10 mouse cellular contexts compared by ENCODE assay signal in genomic region chr8:12397346-12397925, GRCm38 (mm10). TPM values are rescaled to one million over a fixed set of nuclear protein-coding genes. Genes with fewer than 3 reads are reported as not detected.
DNase-seq lines count a peak whose midpoint lies in the region; ATAC-seq and TF ChIP-seq lines count a peak whose summit lies in the region.
"Had no signal": no experiment of that assay in that cellular context is flagged by ENCODE, and none has a peak within 500 bp of the region (broad histone marks: within the 10 kb centered on the region; RNA-seq: fewer than 3 reads in every experiment).

No protein-coding gene starts in this region.

- H3K4me1 ChIP-seq in embryonic facial prominence, embryonic 12.5 days, result peaks cover 11% of the 10 kb centered on the region; the same call in 1 of the 2 replicates
- H3K4me1 ChIP-seq in hindbrain, embryonic 16.5 days (ENCODE audit: control insufficient read depth, insufficient read depth, low read depth, low read length), result peaks cover 16% of the 10 kb centered on the region
- peaks cover 31% of the 10 kb centered on the region for H3K4me1 ChIP-seq in neural tube, embryonic 11.5 days (ENCODE audit: control insufficient read depth, insufficient read depth, low read length)

- under 1% methylated on average over 58 of the region's 59 CpGs for WGBS in embryonic facial prominence, embryonic 12.5 days
- WGBS in hindbrain, embryonic 16.5 days, result under 1% methylated on average over 45 of the region's 59 CpGs
- 0% methylated on average over 40 of the region's 59 CpGs for WGBS in neural tube, embryonic 11.5 days

- H3K36me3 ChIP-seq in embryonic facial prominence, embryonic 12.5 days, result no peaks in the 10 kb centered on the region
- H3K36me3 ChIP-seq in hindbrain, embryonic 16.5 days (ENCODE audit: control insufficient read depth, insufficient read depth, low read length), result no peaks in the 10 kb centered on the region
- H3K36me3 ChIP-seq in neural tube, embryonic 11.5 days (ENCODE audit: control insufficient read depth, insufficient read depth, low read length), result no peaks in the 10 kb centered on the region

- DNase-seq in layer of hippocampus, adult 2 months (ENCODE audit: low spot score in 2 of 2), result no peak
- DNase-seq in layer of hippocampus, adult 11-12 months (ENCODE audit: low spot score), result no peak
- peak; percentile 68 for DNase-seq in neural tube, embryonic 11.5 days (ENCODE audit: low spot score)
- no peak for DNase-seq in ovary, postnatal 36 days (ENCODE audit: low spot score)
- no peak for DNase-seq in right cerebral cortex, adult 2 months (ENCODE audit: low spot score in 2 of 2)
- DNase-seq: cerebellum, adult 11-12 months had no signal

- no peaks in the 10 kb centered on the region for H3K9me3 ChIP-seq in embryonic facial prominence, embryonic 12.5 days
- no peaks in the 10 kb centered on the region for H3K9me3 ChIP-seq in hindbrain, embryonic 16.5 days (ENCODE audit: control insufficient read depth, low read length)
- no peaks in the 10 kb centered on the region for H3K9me3 ChIP-seq in neural tube, embryonic 11.5 days (ENCODE audit: control insufficient read depth, low read length)

- no peak overlapping the region for H3K9ac ChIP-seq in embryonic facial prominence, embryonic 12.5 days
- peak overlapping the region; percentile 61 for H3K9ac ChIP-seq in hindbrain, embryonic 16.5 days (ENCODE audit: low read depth, low read length)
- H3K9ac ChIP-seq in neural tube, embryonic 11.5 days (ENCODE audit: low read length), result peak overlapping the region; percentile 84

- peak overlapping the region; percentile 86 for H3K27ac ChIP-seq in layer of hippocampus, adult 2 months
- H3K27ac ChIP-seq in embryonic facial prominence, embryonic 12.5 days, result 0 out of 2 replicates have a peak overlapping the region, but pooled peaks have one; percentile 23
- peak overlapping the region; percentile 81 for H3K27ac ChIP-seq in hindbrain, embryonic 16.5 days (ENCODE audit: low read depth, low read length)
- H3K27ac ChIP-seq in neural tube, embryonic 11.5 days (ENCODE audit: low read depth, low read length), result peak overlapping the region; percentile 83

- H3K27me3 ChIP-seq in embryonic facial prominence, embryonic 12.5 days, result peaks cover 85% of the 10 kb centered on the region
- peaks cover 42% of the 10 kb centered on the region for H3K27me3 ChIP-seq in hindbrain, embryonic 16.5 days (replicated peaks; ENCODE audit: control insufficient read depth, insufficient read depth, low read length)
- H3K27me3 ChIP-seq in neural tube, embryonic 11.5 days (ENCODE audit: control insufficient read depth, insufficient read depth, low read length), result peaks cover 82% of the 10 kb centered on the region

- no peak for TF ChIP-seq CTCF in layer of hippocampus, adult 2 months (conservative IDR thresholded peaks at IDR 0.05)

- peak overlapping the region; percentile 42 for H3K4me3 ChIP-seq in layer of hippocampus, adult 2 months
- H3K4me3 ChIP-seq in embryonic facial prominence, embryonic 12.5 days, result peak overlapping the region; percentile 38
- peak overlapping the region; percentile 48 for H3K4me3 ChIP-seq in hindbrain, embryonic 16.5 days (ENCODE audit: low read length)
- peak overlapping the region; percentile 67 for H3K4me3 ChIP-seq in neural tube, embryonic 11.5 days (ENCODE audit: low read depth, low read length)

- no peak for ATAC-seq in embryonic facial prominence, embryonic 12.5 days (ENCODE audit: insufficient number of reproducible peaks, insufficient read depth, low FRiP score, low TSS enrichment)
- ATAC-seq in hindbrain, embryonic 16.5 days, result no peak
- ATAC-seq in neural tube, embryonic 11.5 days (ENCODE audit: insufficient read depth, low FRiP score, low TSS enrichment), result no peak
- ATAC-seq in megakaryocyte progenitor cell, adult 5-6 weeks (replicated peaks; ENCODE audit: poor library complexity), result no peak

- peak overlapping the region; percentile 44 for H3K4me2 ChIP-seq in embryonic facial prominence, embryonic 12.5 days (replicated peaks)
- peak overlapping the region; percentile 54 for H3K4me2 ChIP-seq in hindbrain, embryonic 16.5 days (ENCODE audit: low read length)
- H3K4me2 ChIP-seq in neural tube, embryonic 11.5 days (ENCODE audit: low read depth), result peak overlapping the region; percentile 67

RNA-seq across cellular contexts. Expression of gene Sox1, which starts 2.3 kb away (rescaled TPM):
- 10 to 100 TPM; 11.8 TPM for total RNA-seq in layer of hippocampus, adult 2 months (2021)
- polyA plus RNA-seq in embryonic facial prominence, embryonic 12.5 days (2016; fragmentation: Nextera tagmentation; extraction: Ambion mirVana), result 0.50 and 0.51 TPM in 2 replicates
- 1.2 and 1.4 TPM in 2 replicates for polyA plus RNA-seq in hindbrain, embryonic 16.5 days (2015; fragmentation: Nextera tagmentation; extraction: Ambion mirVana)
- 1.9 and 2.2 TPM in 2 replicates for polyA plus RNA-seq in neural tube, embryonic 11.5 days (2014; fragmentation: Nextera tagmentation; extraction: Ambion mirVana)
- total RNA-seq in megakaryocyte progenitor cell, adult 5-6 weeks (2015), result not detected in 2 replicates
- not detected in 2 replicates for total RNA-seq in megakaryocyte progenitor cell, adult 5-6 weeks (2017)
- total RNA-seq: neutrophil, adult 5-6 weeks had no signal

Comparison
In these comparisons a context has a peak if more than half of its experiments do, and no peak if none do; other contexts are left out.
1. H3K27ac ChIP-seq: peak in every context shown above with its lines; median percentile 86 in layer of hippocampus, adult 2 months; 83 in neural tube, embryonic 11.5 days; 81 in hindbrain, embryonic 16.5 days; 23 in embryonic facial prominence, embryonic 12.5 days.